Mouse (Mus musculus) heart, embryonic 14.5 days (tissue): ENCODE results near the gene Ksr2. TPM values are rescaled to one million over a fixed set of nuclear protein-coding genes. Genes with fewer than 3 reads are reported as not detected.
A peak's percentile ranks its signal among the peaks of the same experiment; 100 is the strongest.
"Not testable (repeated sequence)": the region's sequence is repeated elsewhere in the genome, so short reads cannot be mapped to it uniquely, and the experiment has no call there.

ENCODE experiments used
- ATAC-seq: fragments of 200-750 bp; cut with Nextera tagmentation; 2 replicates; pipeline ENCODE4 v1.8.0; 2017; ENCODE audit warnings: low read depth, moderate TSS enrichment; ENCODE audit not compliant: insufficient number of reproducible peaks, insufficient read depth, low FRiP score
- H3K27ac ChIP-seq, 2 experiments: fragments of 200-500 bp in 1 of 2; fragments of 300-500 bp in 1 of 2; sonication (generic) in 1 of 2; replicated peaks in 1 of 2; 2 replicates each; pipeline ENCODE4 v1.5.1; 2012 to 2014; ENCODE audit warnings: low read depth in 2 of 2, low read length in 2 of 2, control low read depth in 1 of 2, mild to moderate bottlenecking in 1 of 2, mixed read lengths in 1 of 2; ENCODE audit not compliant: control insufficient read depth in 1 of 2, insufficient read depth in 1 of 2
- H3K27me3 ChIP-seq: fragments of 300-500 bp; sonication (generic); 2 replicates; pipeline ENCODE4 v1.6.1; 2014; ENCODE audit warnings: mild to moderate bottlenecking, low read length, control low read depth; ENCODE audit not compliant: control insufficient read depth, insufficient read depth
- H3K36me3 ChIP-seq: fragments of 300-500 bp; sonication (generic); 2 replicates; pipeline ENCODE4 v1.6.1; 2014; ENCODE audit warnings: mild to moderate bottlenecking, control low read depth, low read length, mixed read lengths; ENCODE audit not compliant: control insufficient read depth, insufficient read depth
- H3K4me1 ChIP-seq, 2 experiments: fragments of 200-500 bp in 1 of 2; fragments of 300-500 bp in 1 of 2; sonication (generic) in 1 of 2; 2 replicates each; pipeline ENCODE4 v1.6.1; 2012 to 2014; ENCODE audit warnings: low read length in 2 of 2, control low read depth in 1 of 2, mixed read lengths in 1 of 2; ENCODE audit not compliant: control insufficient read depth in 2 of 2, insufficient read depth in 2 of 2
- H3K4me2 ChIP-seq: fragments of 300-500 bp; sonication (generic); 2 replicates; pipeline ENCODE4 v1.6.1; 2014; ENCODE audit warnings: mild to moderate bottlenecking, low read length
- H3K4me3 ChIP-seq, 2 experiments: fragments of 200-500 bp in 1 of 2; fragments of 300-500 bp in 1 of 2; sonication (generic) in 1 of 2; 2 replicates each; pipeline ENCODE4 v1.5.1; 2012 to 2014; ENCODE audit warnings: low read length in 2 of 2, mild to moderate bottlenecking in 2 of 2, control low read depth in 1 of 2, low read depth in 1 of 2, moderate library complexity in 1 of 2; ENCODE audit not compliant: control insufficient read depth in 1 of 2, insufficient read depth in 1 of 2
- H3K9ac ChIP-seq: fragments of 300-500 bp; sonication (generic); 2 replicates; pipeline ENCODE4 v1.6.1; 2014; ENCODE audit warnings: mild to moderate bottlenecking, low read length
- H3K9me3 ChIP-seq: fragments of 300-500 bp; sonication (generic); 2 replicates; pipeline ENCODE4 v1.6.1; 2016; ENCODE audit warnings: low read length, control low read depth; ENCODE audit not compliant: control insufficient read depth
- WGBS: fragments of 180-500 bp; shearing (Covaris S2); extraction: QIAGEN DNeasy Blood & Tissue Kit; methylation state at CpG from one replicate; pipeline ENCODE4 v1.1.7; 2014; 5-methylcytosine and 5-hydroxymethylcytosine counted together
- polyA plus RNA-seq: library from polyadenylated mRNA; unstranded; fragments of >200 nt; fragmentation: Nextera tagmentation; extraction: Ambion mirVana; gene quantifications from 2 replicates; pipeline ENCODE4 v1.2.1, GENCODE M21; 2014

Gene Ksr2
- polyA plus RNA-seq, 1 experiment from 2014 or later: 0.12 TPM

DNA sequence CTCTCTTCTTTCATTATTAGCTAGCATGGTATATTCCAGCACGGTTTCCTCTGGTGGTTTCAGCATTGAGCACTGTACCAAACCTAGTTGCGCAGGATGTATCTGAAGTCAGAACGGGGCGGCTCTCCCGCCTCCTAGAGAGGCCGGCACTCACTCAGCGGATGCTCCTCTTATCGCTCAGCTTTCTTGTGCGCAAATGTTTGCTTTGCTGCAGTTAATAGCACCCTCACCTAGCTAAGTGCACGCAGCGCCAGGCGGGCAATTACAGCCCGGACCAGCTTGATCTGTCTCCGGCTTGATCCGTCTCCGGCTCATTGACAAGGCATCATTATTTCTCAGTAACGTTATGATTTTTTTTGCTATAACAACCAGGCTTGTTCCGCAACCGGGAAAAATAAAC lies 179.5 kb downstream of the Ksr2 start:
- Histone ChIP-seq H3K9me3 (no peaks in the 10 kb centered on the region), H3K9ac (no peak overlapping the region), H3K4me3 (no peak overlapping the region), H3K4me2 (no peak overlapping the region), H3K27me3 (no peaks in the 10 kb centered on the region), H3K27ac (no peak overlapping the region), H3K4me1 (no peaks in the 10 kb centered on the region), H3K36me3 (no peaks in the 10 kb centered on the region)
- 53% methylated on average over 19 of the region's 19 CpGs for WGBS
- no peak for ATAC-seq

DNA sequence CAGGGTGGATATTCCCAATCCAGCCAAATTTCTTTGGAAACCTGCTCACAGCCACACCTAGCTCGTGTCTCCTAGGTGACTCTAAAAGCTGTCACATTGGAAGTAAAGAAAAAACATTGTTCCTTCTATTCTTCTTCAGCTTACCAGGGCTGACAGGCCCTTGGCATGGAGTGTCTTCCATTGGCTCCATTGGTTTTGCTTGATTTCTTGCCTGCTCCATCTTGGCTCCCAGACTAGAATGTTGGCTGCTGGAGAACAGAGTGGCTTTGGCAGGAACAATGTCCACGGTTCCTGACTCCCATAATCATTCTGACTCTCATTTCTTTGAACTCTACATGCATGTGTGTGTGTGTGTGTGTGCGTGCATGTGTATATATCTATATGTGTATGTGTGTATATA lies 183.0 kb downstream of the Ksr2 start:
- H3K4me1 ChIP-seq: no peaks in the 10 kb centered on the region
- 83% methylated on average over 3 of the region's 3 CpGs for WGBS
- no peak overlapping the region for H3K4me2 ChIP-seq
- ATAC-seq: no peak
- no peak overlapping the region for H3K4me3 ChIP-seq
- H3K9me3 ChIP-seq: no peaks in the 10 kb centered on the region
- no peaks in the 10 kb centered on the region for H3K27me3 ChIP-seq
- H3K27ac ChIP-seq: no peak overlapping the region
- H3K36me3 ChIP-seq: no peaks in the 10 kb centered on the region
- no peak overlapping the region for H3K9ac ChIP-seq

- Histone ChIP-seq H3K27ac (no peak overlapping the region), H3K4me3 (no peak overlapping the region), H3K9me3 (no peaks in the 10 kb centered on the region), H3K36me3 (no peaks in the 10 kb centered on the region), H3K9ac (no peak overlapping the region), H3K4me1 (peaks cover 0 to 11% of the 10 kb centered on the region in 2 experiments; a peak in 1 of 4 replicates), H3K4me2 (no peak overlapping the region), H3K27me3 (no peaks in the 10 kb centered on the region)
- no peak for ATAC-seq
- 61% methylated on average over 9 of the region's 9 CpGs for WGBS
Observed at GRCm38 (mm10) chr5:117602026-117602425, 188.2 kb downstream of the Ksr2 start.

GRCm38 (mm10) chr5:117607761-117608309 lies 194.0 kb downstream of the Ksr2 start:
- no peak overlapping the region for H3K4me3 ChIP-seq
- H3K9me3 ChIP-seq: no peaks in the 10 kb centered on the region
- H3K4me2 ChIP-seq: no peak overlapping the region
- ATAC-seq: no peak
- no peaks in the 10 kb centered on the region for H3K27me3 ChIP-seq
- no peaks in the 10 kb centered on the region for H3K36me3 ChIP-seq
- H3K9ac ChIP-seq: no peak overlapping the region
- no peak overlapping the region for H3K27ac ChIP-seq
- 57% methylated on average over 15 of the region's 15 CpGs for WGBS
- H3K4me1 ChIP-seq: peaks cover 0 to 3% of the 10 kb centered on the region in 2 experiments; a peak in 1 of 4 replicates

DNA sequence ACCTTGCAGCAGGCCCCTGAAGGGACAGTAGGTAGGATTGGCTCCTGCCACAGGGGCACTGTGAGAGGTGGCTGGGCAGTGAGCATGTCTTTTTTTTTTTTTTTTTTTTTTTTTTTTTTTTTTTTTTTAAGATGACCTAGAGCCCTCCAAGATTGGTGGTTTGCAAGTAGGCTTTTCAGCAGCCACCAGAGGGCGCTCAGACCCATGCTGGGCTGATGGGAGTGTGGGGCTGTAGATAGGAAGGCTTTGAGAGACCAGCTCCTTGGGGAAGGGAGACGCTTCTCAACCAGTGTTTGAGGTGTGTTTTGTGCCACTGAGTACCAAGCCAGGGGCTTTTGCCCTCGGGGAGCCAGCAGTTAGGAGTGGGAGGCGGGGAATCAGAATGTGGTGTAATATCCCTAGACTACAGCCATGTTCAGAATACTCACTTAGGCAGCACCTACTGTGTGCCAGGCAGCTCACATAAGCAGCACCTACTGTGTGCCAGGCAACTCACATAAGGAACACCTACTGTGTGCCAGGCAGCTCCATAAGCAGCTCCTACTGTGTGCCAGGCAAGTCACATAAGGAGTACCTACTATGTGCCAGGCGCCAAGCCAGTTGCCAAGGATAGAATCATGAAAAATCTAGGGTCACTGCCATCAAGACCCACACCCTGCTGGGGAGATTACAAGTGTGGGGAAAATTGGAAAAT lies 200.7 kb downstream of the Ksr2 start:
- Histone ChIP-seq H3K4me2 (no peak overlapping the region), H3K9me3 (no peaks in the 10 kb centered on the region), H3K9ac (no peak overlapping the region), H3K4me1 (no peaks in the 10 kb centered on the region), H3K36me3 (no peaks in the 10 kb centered on the region), H3K27ac (no peak overlapping the region), H3K27me3 (no peaks in the 10 kb centered on the region), H3K4me3 (no peak overlapping the region)
- WGBS: 31% methylated on average over 5 of the region's 5 CpGs
- no peak for ATAC-seq

DNA sequence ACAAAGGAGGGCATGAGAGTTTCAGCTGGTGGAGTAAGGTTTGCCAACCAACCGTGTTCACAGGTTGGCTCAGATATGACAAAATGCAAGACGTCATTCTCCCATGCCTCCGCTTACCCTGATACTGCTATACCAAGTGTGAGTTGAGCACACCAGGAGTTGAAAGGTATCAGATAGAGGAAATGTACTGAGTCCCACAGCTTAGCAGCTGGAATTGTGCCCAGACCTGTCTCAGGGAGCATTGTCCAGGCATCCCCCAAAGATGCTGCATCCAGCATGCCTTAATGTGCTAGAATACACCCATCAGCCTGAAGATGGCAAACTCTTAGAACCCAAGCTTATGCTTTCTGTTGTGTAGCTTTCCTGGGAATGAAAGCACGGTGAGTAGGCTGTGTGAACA lies 206.5 kb downstream of the Ksr2 start:
- H3K4me1 ChIP-seq: no peaks in the 10 kb centered on the region; a peak in 2 of 4 replicates
- H3K4me2 ChIP-seq: no peak overlapping the region
- H3K36me3 ChIP-seq: no peaks in the 10 kb centered on the region
- H3K27ac ChIP-seq: no peak overlapping the region
- H3K4me3 ChIP-seq: no peak overlapping the region
- H3K9ac ChIP-seq: no peak overlapping the region
- 37% methylated on average over 4 of the region's 4 CpGs for WGBS
- no peaks in the 10 kb centered on the region for H3K27me3 ChIP-seq
- ATAC-seq: peak; percentile 28; the same call in 1 of the 2 replicates
- H3K9me3 ChIP-seq: no peaks in the 10 kb centered on the region

DNA sequence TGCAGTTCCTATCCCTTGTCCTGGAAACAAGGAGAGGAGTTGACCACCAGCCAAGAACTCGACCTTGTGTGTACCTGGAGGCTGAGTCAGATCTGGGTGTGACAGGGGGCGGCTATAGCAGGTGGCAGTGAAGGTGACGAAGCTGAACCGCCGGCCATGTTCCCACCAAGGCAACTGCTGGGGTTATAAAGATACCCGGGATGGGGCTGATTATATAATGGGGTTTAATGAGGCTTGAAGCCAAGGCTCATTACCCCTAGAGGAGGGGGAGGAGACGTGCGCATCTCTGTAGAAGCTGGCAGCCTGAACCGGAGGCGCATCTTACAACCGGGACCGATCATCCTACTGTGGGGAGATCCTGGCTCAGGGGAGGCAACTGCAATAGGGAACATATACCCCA lies 208.4 kb downstream of the Ksr2 start:
- H3K27me3 ChIP-seq: no peaks in the 10 kb centered on the region
- no peak overlapping the region for H3K9ac ChIP-seq
- H3K27ac ChIP-seq: no peak overlapping the region
- no peaks in the 10 kb centered on the region for H3K36me3 ChIP-seq
- WGBS: 78% methylated on average over 12 of the region's 12 CpGs
- no peaks in the 10 kb centered on the region for H3K9me3 ChIP-seq
- H3K4me3 ChIP-seq: no peak overlapping the region
- no peak for ATAC-seq
- no peaks in the 10 kb centered on the region; a peak in 2 of 4 replicates for H3K4me1 ChIP-seq
- no peak overlapping the region for H3K4me2 ChIP-seq

GRCm38 (mm10) chr5:117623206-117623605 lies 209.4 kb downstream of the Ksr2 start:
- ATAC-seq, H3K4me2 ChIP-seq, H3K4me1 ChIP-seq, H3K9me3 ChIP-seq, H3K27me3 ChIP-seq, H3K4me3 ChIP-seq, H3K36me3 ChIP-seq, H3K9ac ChIP-seq, H3K27ac ChIP-seq: not testable (repeated sequence)
- WGBS: 92% methylated on average over 4 of the region's 4 CpGs
